Mouse (Mus musculus): ENCODE results near the gene Rdh1.

- TF ChIP-seq CTCF (IDR thresholded peaks at IDR 0.05; ENCODE audit: insufficient read depth, low read length), result no peak
- no peak for TF ChIP-seq POLR2A (IDR thresholded peaks at IDR 0.05; ENCODE audit: borderline replicate concordance, extremely low read depth, low read depth, low read length)
These were observed 37.7 kb upstream of the Rdh1 start for GRCm38 (mm10) chr10:127721671-127722418.

Data from lung, adult 2 months (tissue).